Mouse (Mus musculus) CH12F3 (cell line): Measurements from ENCODE around the gene Ccdc194.

ENCODE experiments used
- in situ Hi-C: fragments of 300-500 bp; cut with MboI; formaldehyde crosslinking; loops from 2 replicates; pipeline ENCODE4 v1.14.3; 2020; ENCODE audit warnings: low sequenced_read_pairs

Gene Ccdc194

GRCm38 (mm10) chr8:71525226-71526050, at the start of gene Ccdc194:
Gene Ccdc194 (minus strand): TSS chr8:71525711.
- in situ Hi-C loops = no loop called here

DNA sequence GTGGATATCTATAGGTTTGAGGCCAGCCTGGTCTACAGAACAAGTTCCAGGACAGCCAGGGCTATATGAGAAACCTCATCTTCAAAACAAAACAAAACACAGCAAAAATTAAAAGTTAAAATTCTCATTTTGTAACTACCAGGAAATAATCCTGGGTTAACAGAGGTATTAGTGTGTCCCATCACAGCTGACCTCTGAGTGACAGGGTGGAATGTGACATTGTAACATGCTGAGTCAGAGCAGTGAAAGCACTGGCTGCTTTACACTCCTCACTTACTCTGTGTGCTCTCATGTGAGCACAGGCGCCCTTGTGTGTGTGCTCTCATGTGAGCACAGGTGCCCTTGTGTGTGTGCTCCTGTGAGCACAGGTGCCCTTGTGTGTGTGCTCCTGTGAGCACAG, 49.5 kb upstream of the Ccdc194 start:
- in situ Hi-C loops = no loop called here

- in situ Hi-C loops = no loop called here
These were observed 48.9 kb upstream of the Ccdc194 start for GRCm38 (mm10) chr8:71574426-71574825.

DNA sequence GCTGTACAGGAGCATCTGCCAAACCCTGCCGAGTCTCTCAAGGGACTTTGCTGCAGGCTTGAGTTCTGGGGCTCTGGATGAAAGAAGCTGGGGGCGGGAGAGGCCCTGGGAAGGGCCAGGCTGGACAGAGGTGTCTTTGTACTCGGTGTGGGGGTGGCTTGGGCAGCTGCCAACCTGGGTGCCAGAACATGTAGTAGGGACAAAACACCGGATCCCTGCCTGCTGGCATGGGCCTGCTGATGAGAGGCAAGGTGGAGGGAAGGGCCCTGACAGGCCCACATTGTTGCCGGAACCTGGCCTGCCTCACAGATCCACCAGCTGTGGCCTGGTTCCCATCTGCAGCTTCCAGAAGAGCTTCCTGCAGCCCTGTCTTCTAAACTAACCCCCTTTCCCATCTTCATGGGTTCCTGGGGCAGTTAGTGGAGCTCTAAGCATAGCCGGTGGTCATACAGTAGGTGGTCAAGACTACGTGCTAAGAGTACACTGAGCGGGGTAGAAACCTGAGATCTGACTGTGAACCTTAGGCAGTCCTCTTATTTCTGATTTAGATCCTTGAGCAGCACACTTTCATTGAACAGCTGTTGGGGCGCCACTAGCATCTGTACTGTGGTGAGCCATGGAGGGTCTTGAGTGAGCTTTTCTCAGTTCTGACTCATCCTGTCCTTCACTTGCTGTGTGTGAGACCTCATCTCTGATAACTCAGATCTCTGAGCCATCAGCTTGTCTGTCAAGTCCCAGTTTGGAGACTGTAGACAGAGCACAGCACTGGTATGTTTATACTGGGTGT, 47.5 kb upstream of the Ccdc194 start:
- in situ Hi-C loops = no loop called here

DNA sequence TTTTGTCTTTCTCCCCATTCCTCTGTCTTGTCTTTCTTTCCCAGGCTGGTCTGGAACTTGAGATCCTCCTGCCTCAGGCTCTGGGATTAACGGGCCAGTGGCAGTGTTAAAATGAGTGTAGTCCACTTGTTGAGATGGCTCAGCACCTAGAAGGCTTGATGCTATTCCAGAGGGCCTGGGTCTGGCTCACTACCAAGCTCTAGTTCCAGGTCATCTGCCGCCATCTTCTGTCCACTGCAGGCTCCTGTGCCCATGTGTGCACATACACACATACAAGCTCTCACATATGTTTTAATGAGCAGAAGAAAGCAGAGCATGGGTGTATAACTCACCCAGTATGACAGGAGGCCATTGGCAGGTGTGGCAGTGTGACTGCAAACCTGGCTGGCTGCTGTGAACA, 46.6 kb upstream of the Ccdc194 start:
- in situ Hi-C loops = no loop called here

DNA sequence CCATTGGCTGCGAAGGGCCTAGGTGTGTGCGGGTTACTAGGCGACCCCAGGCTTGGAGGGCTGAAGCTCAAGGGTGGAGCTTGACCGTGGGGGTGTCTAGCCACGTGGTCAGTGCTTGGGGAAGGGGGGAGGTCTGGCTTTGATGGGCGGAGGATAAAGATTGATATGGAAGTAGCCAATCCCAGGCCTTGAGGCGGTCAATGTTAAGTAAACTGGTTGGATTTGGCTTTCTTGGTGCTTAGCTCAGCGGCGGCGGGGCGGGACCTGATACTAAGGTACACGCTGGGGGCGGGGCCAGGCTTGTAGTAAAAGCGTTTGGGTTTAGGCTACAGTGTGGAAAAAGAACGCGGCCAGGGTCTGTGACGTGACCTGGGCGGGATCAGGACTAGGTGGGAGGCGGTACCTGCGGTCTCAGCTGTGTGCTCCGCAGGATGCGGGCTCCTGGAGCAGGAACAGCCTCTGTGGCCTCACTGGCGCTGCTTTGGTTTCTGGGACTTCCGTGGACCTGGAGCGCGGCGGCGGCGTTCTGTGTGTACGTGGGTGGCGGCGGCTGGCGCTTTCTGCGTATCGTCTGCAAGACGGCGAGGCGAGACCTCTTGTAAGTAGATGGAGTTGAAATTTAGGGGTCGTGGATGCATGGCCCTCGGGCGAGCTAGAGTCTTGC, 44.9 kb upstream of the Ccdc194 start:
- in situ Hi-C loops = no loop called here

- in situ Hi-C loops = loop anchor here (10.0 kb wide), 1 partner anchor 85 kb away; no protein-coding TSS in a partner anchor
These were observed 44.1 kb upstream of the Ccdc194 start for GRCm38 (mm10) chr8:71569366-71570290.

GRCm38 (mm10) chr8:71568941-71569340, 43.4 kb upstream of the Ccdc194 start:
- in situ Hi-C loops = loop anchor here (10.0 kb wide), 1 partner anchor 86 kb away; no protein-coding TSS in a partner anchor

- in situ Hi-C loops = loop anchor here (10.0 kb wide), 1 partner anchor 86 kb away; no protein-coding TSS in a partner anchor
These were observed 43.0 kb upstream of the Ccdc194 start, which contains the start of gene Slc27a1 for GRCm38 (mm10) chr8:71568387-71568937. Gene Slc27a1 (plus strand): TSS chr8:71568882.

DNA sequence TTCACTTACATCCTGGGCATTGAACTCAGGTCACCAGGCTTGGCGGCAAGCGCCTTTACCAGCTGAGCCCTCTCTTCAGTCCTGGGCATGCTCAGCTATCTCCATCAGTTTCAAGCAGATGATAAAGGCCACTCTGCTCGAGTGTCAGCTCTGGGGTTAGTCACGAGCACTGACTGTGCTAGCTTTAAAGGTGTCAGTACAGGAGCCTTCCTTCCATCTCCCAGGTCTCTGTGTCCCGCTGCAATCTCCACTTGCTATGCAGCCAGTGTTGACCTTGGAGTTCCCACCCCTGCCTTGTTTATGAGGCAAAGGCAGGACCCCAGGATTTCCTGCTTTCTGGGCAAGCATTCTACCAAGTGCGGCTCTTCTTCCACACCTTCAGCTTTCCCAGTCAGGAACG, 42.1 kb upstream of the Ccdc194 start:
- in situ Hi-C loops = loop anchor here (10.0 kb wide), 1 partner anchor 87 kb away; no protein-coding TSS in a partner anchor

DNA sequence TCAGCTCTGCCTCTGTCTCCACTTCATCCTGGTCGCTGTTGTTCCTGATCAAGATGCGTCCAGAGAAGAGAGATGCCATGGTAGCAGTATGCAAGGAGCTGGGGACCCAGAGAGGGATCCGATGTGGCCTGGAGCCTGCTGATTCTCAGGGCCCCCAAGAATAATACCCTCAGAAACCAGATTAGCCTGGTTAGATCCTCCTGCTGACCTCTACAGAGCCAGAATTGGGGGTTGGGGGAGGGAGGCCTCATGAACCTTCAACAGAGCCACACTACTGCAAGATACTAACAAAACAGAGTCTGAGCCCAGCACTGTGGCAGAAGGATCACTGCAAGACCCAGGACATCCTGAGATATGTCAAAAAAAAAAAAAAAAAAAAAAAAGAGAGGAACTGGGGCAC, 41.0 kb upstream of the Ccdc194 start, which contains the start of gene Nxnl1:
Gene Nxnl1, minus strand, starts transcription at position 101 of the 400 bp plus-strand sequence.
- in situ Hi-C loops = loop anchor here (10.0 kb wide), 1 partner anchor 88 kb away; no protein-coding TSS in a partner anchor

GRCm38 (mm10) chr8:71563992-71564391, 38.5 kb upstream of the Ccdc194 start:
- in situ Hi-C loops = loop anchor here (10.0 kb wide), 1 partner anchor 91 kb away; no protein-coding TSS in a partner anchor

DNA sequence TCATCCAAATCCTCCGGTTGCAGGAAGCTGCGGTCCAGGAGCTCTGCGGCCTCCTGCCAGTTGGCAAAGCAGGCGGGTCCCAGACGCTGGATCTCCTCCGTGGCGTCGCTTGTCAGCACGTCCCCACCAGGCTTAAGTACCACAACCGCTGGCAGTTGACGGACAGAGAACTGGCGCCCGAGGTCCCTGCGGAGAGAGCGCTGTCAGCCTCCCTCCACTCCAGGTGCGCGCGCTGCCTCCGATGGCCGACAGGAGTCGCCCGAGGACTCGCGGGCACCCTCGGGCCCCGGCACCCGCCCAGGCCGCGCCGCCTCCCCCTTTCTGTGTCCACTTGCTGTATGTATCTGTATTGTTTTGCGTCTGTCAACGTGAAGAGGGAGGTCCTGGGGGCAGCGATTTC, 37.2 kb upstream of the Ccdc194 start:
- in situ Hi-C loops = loop anchor here (10.0 kb wide), 1 partner anchor 92 kb away; no protein-coding TSS in a partner anchor

GRCm38 (mm10) chr8:71561401-71561800, 35.9 kb upstream of the Ccdc194 start:
- in situ Hi-C loops = loop anchor here (10.0 kb wide), 1 partner anchor 93 kb away; no protein-coding TSS in a partner anchor

DNA sequence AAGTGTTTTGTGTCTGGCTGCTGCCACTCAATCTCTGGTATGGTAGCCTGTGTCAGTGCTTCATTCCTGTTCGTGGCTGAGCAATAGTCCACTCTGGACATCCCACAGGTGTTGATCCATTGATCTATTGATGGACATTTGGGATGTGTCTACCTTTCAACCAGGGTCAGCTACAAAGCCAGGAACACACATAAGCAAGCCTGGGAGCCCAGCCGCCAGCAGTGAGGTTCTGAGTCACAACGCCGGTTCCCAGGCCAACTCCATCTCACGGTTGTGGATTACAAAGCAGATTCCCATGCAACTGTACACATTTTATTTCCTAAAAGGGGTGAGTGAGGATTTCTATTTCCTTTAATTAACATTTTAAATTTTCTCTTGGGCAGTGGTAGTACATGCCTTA, 35.3 kb upstream of the Ccdc194 start:
- in situ Hi-C loops = loop anchor here (10.0 kb wide), 1 partner anchor 94 kb away; no protein-coding TSS in a partner anchor

DNA sequence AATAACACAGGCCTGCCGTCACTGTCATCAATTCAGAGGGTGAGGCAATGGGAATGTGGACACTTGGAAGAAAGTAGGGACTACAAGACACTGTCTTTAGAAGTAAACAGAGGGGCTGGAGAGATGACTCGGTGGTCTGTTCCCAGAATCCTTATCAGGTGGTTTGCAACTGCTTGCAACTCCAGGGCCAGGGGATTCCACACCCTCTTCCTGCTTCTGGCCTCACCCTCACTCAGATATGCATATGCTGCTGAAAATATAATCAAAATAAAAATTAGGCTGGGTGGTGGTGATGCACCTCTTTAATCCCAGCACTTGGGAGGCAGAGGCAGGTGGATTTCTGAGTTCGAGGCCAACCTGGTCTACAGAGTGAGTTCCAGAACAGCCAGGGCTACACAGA, 34.6 kb upstream of the Ccdc194 start:
- in situ Hi-C loops = loop anchor here (10.0 kb wide), 1 partner anchor 95 kb away; no protein-coding TSS in a partner anchor

GRCm38 (mm10) chr8:71558958-71559690, 33.6 kb upstream of the Ccdc194 start:
- in situ Hi-C loops = no loop called here
